Mouse (Mus musculus): Measurements from ENCODE around the gene Gm45015. TPM values are rescaled to one million over a fixed set of nuclear protein-coding genes. Genes with fewer than 3 reads are reported as not detected.
A peak's percentile ranks its signal among the peaks of the same experiment; 100 is the strongest.
"Not testable (repeated sequence)": the region's sequence is repeated elsewhere in the genome, so short reads cannot be mapped to it uniquely, and the experiment has no call there.

Gm45015 gene
- polyA plus RNA-seq, 1 experiment from 2014 or later: not detected

DNA sequence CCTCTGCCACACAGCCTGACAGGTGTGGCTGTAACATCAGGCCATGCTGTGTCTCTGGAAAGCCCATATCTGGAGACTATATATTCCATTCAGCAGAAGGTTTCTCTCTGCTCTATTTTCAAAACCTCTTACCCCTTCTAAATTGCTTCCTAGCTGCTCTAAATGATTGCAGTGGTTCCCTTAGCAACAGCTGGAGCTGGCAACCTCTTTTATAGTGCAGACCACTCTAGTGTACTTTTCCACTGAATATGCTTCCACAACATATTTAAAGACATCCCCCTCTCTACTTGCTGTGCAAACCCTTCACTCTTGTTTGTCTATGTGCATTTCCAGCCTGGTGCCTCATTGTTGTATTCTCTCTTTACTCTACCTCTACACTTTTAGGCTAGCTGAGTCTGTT lies 3.1 kb downstream of the Gm45015 start:
- Histone ChIP-seq H3K36me3 (no peaks in the 10 kb centered on the region), H3K9me3 (no peaks in the 10 kb centered on the region), H3K9ac (no peak overlapping the region), H3K4me1 (no peaks in the 10 kb centered on the region), H3K27me3 (peaks cover 12% of the 10 kb centered on the region; the same call in 1 of the 2 replicates), H3K4me3 (no peak overlapping the region), H3K27ac (no peak overlapping the region), H3K4me2 (replicated peaks) (no peak overlapping the region)
- no peak for ATAC-seq (ENCODE audit: low FRiP score, low read depth)

DNA sequence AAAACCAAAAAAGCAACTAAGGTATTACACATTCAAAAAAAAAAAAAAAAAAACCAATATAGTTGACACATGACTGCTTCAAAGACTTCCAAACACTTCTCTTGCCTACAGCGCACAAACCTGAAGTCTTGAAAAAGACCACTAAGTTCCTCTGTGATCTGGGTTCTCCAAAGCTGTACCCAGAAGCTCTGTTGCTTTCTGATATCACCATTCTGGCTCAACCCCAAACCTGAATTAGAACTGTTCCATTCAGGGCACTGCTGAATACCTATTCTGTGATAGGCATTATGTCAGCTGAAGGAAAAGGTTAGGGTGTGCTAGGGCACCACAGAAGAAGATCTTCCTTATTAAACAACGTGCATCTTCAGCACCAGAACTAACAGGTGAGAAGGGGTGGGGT lies 9.4 kb downstream of the Gm45015 start:
- Histone ChIP-seq H3K27me3 (no peaks in the 10 kb centered on the region; the same call in 1 of the 2 replicates), H3K4me2 (replicated peaks) (no peak overlapping the region), H3K36me3 (no peaks in the 10 kb centered on the region), H3K9ac (no peak overlapping the region), H3K4me1 (no peaks in the 10 kb centered on the region), H3K27ac (no peak overlapping the region), H3K9me3 (no peaks in the 10 kb centered on the region), H3K4me3 (no peak overlapping the region)
- ATAC-seq (ENCODE audit: low FRiP score, low read depth): no peak
- 74% methylated on average over 2 of the region's 2 CpGs for WGBS

DNA sequence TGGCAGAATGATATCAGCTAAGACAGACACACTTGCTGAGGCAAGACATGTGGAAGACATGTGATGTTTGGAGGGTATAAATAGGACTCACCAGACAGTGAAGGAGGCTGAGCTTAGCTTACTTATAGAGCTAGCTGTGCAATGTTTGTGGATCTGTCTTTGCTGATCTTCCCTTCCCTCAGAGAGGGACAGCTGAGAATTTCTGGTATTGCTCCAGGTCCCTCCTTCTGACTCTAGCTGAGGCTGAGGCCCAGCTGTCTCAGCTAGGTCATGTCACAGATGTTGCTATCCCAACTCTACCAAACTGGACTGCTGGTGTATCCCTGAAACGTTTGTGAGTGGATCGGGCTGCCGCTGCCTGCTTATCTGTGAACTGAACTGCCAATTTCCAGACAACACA lies 15.6 kb downstream of the Gm45015 start:
- Histone ChIP-seq H3K4me3 (no peak overlapping the region), H3K9ac (no peak overlapping the region), H3K9me3 (no peaks in the 10 kb centered on the region), H3K4me2 (replicated peaks) (no peak overlapping the region), H3K27me3 (no peaks in the 10 kb centered on the region), H3K36me3 (no peaks in the 10 kb centered on the region), H3K4me1 (no peaks in the 10 kb centered on the region), H3K27ac (no peak overlapping the region)
- peak; percentile 32; the same call in 1 of the 2 replicates for ATAC-seq (ENCODE audit: low FRiP score, low read depth)
- WGBS: 62% methylated on average over 3 of the region's 3 CpGs

DNA sequence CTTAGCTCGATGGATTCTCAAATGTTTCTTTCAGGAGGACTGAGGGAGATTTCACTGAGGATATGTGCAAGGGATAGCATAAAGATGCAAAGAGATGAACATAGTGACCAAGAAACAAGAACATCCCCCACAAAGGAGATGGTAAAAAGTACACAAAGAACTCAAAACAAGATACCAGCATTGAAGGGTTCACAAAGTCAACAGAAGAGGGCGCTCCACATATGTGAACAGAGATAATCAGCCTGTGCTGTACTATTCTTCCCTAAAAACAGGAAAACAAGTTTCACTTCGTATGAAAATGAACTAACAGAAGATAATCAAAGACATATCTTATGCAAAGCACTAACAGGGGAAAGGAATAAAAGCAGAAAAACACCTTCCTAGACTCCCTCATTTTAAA lies 24.1 kb downstream of the Gm45015 start:
- no peaks in the 10 kb centered on the region for H3K27me3 ChIP-seq
- H3K4me2 ChIP-seq (replicated peaks): no peak overlapping the region
- H3K9me3 ChIP-seq: no peaks in the 10 kb centered on the region
- no peaks in the 10 kb centered on the region for H3K36me3 ChIP-seq
- no peak for ATAC-seq (ENCODE audit: low FRiP score, low read depth)
- H3K4me1 ChIP-seq: no peaks in the 10 kb centered on the region
- H3K9ac ChIP-seq: no peak overlapping the region
- no peak overlapping the region for H3K4me3 ChIP-seq
- WGBS: 30% methylated on average over 3 of the region's 3 CpGs
- no peak overlapping the region for H3K27ac ChIP-seq

DNA sequence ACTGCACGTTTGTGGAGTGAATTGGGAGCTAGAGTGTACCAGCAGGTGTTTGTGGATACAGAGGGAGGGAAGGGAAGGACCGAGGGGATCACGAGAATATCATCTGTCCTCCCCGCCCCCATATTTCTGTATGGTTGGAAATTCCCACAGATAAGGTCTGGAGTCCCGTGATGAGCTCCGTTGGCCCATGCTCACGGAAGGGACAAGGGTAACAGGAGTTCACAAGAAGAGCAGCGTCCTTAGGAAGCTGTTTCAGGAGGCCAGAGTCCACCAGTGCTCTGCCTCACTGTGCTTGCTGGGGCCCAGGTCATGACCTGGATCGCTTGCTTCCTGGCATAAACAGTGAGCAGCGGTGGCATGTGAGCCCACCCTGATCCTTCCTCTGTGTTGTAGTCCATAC lies 40.9 kb downstream of the Gm45015 start:
- WGBS: 66% methylated on average over 10 of the region's 10 CpGs
- not testable (repeated sequence) for H3K4me2 ChIP-seq (replicated peaks); H3K9me3 ChIP-seq; H3K27ac ChIP-seq; H3K4me1 ChIP-seq; H3K27me3 ChIP-seq; H3K36me3 ChIP-seq; ATAC-seq (ENCODE audit: low FRiP score, low read depth); H3K4me3 ChIP-seq; H3K9ac ChIP-seq

DNA sequence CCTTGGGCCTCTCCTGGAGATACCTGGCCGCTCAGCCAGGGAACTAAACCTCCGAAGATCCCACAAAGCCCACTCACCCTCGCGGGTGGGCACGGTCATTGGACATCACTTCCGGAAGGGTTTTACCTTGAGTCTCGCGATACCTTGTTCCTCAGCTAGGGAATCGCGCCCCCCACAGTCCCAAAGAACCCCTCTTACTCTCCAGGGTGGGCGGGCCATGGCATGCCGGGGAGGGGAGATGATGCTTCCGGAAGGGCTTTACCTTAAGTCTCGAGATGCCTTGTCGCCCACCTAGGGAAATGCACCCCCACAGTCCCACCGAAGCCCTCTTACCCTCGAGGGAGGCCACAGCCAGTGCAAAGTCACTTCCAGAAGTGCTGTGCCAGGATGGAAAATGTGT lies 43.8 kb downstream of the Gm45015 start, which contains the start of the genes Xlr5a and Xlr5c:
Gene Xlr5a (minus strand): TSS at position 101 of the 400 bp plus-strand sequence.
Gene Xlr5c (minus strand): TSS at position 101 of the 400 bp plus-strand sequence.
- not testable (repeated sequence) for H3K4me3 ChIP-seq; H3K36me3 ChIP-seq; H3K4me1 ChIP-seq; H3K9ac ChIP-seq; ATAC-seq (ENCODE audit: low FRiP score, low read depth); H3K4me2 ChIP-seq (replicated peaks); H3K27ac ChIP-seq; H3K9me3 ChIP-seq; H3K27me3 ChIP-seq
- 95% methylated on average over 13 of the region's 17 CpGs for WGBS

Other genes starting within 250 kb of the Gm45015 start
- 2.4 and 2.8 TPM in 2 replicates for gene Xlr3a, start 239.7 kb downstream of the Gm45015 start, polyA plus RNA-seq (2015; fragmentation: Nextera tagmentation; extraction: Ambion mirVana)
- gene Gm14685, start 219.8 kb downstream of the Gm45015 start, polyA plus RNA-seq (2015; fragmentation: Nextera tagmentation; extraction: Ambion mirVana): 0.06 and 0.10 TPM in 2 replicates
- not detected in 2 replicates for gene Xlr5b, start 188.0 kb downstream of the Gm45015 start, polyA plus RNA-seq (2015; fragmentation: Nextera tagmentation; extraction: Ambion mirVana)
- gene DXBay18, start 187.4 kb downstream of the Gm45015 start, polyA plus RNA-seq (2015; fragmentation: Nextera tagmentation; extraction: Ambion mirVana): not detected in 2 replicates
- not detected in 2 replicates for gene Spin2d, start 159.9 kb downstream of the Gm45015 start, polyA plus RNA-seq (2015; fragmentation: Nextera tagmentation; extraction: Ambion mirVana)
- gene Xlr3b, start 144.6 kb downstream of the Gm45015 start, polyA plus RNA-seq (2015; fragmentation: Nextera tagmentation; extraction: Ambion mirVana): 14.1 and 18.5 TPM in 2 replicates
- gene Xlr4b, start 122.5 kb downstream of the Gm45015 start, polyA plus RNA-seq (2015; fragmentation: Nextera tagmentation; extraction: Ambion mirVana): 0.56 and 1.2 TPM in 2 replicates
- gene F8a, start 108.5 kb downstream of the Gm45015 start, polyA plus RNA-seq (2015; fragmentation: Nextera tagmentation; extraction: Ambion mirVana): 10.9 and 12.1 TPM in 2 replicates
- not detected in 2 replicates for gene Xlr4c, start 93.7 kb downstream of the Gm45015 start, polyA plus RNA-seq (2015; fragmentation: Nextera tagmentation; extraction: Ambion mirVana)
- 0.13 and 0.51 TPM in 2 replicates for gene Xlr3c, start 71.5 kb downstream of the Gm45015 start, polyA plus RNA-seq (2015; fragmentation: Nextera tagmentation; extraction: Ambion mirVana)
- 0.09 TPM in 1 of 2 replicates, not detected in the other for gene Xlr5a, start 43.9 kb downstream of the Gm45015 start, polyA plus RNA-seq (2015; fragmentation: Nextera tagmentation; extraction: Ambion mirVana)
- not detected in 2 replicates for gene Xlr5c, start 43.9 kb downstream of the Gm45015 start, polyA plus RNA-seq (2015; fragmentation: Nextera tagmentation; extraction: Ambion mirVana)
- gene Zfp275, start 5.8 kb upstream of the Gm45015 start, polyA plus RNA-seq (2015; fragmentation: Nextera tagmentation; extraction: Ambion mirVana): 19.6 and 23.3 TPM in 2 replicates
- gene Gm18336, start 61.9 kb upstream of the Gm45015 start, polyA plus RNA-seq (2015; fragmentation: Nextera tagmentation; extraction: Ambion mirVana): not detected in 2 replicates
- gene Zfp92, start 74.3 kb upstream of the Gm45015 start, polyA plus RNA-seq (2015; fragmentation: Nextera tagmentation; extraction: Ambion mirVana): 0.27 and 0.37 TPM in 2 replicates
- gene Trex2, start 98.5 kb upstream of the Gm45015 start, polyA plus RNA-seq (2015; fragmentation: Nextera tagmentation; extraction: Ambion mirVana): not detected in 2 replicates
- 77.0 and 85.2 TPM in 2 replicates for gene Haus7, start 122.2 kb upstream of the Gm45015 start, polyA plus RNA-seq (2015; fragmentation: Nextera tagmentation; extraction: Ambion mirVana)
- gene Bgn, start 146.8 kb upstream of the Gm45015 start, polyA plus RNA-seq (2015; fragmentation: Nextera tagmentation; extraction: Ambion mirVana): 67.7 and 68.8 TPM in 2 replicates
- 0.24 and 0.31 TPM in 2 replicates for gene Atp2b3, start 166.2 kb upstream of the Gm45015 start, polyA plus RNA-seq (2015; fragmentation: Nextera tagmentation; extraction: Ambion mirVana)

Measured in limb, embryonic 13.5 days (tissue).